Mouse (Mus musculus) heart, embryonic 14.5 days (tissue): ENCODE data around the gene Scly. TPM values are rescaled to one million over a fixed set of nuclear protein-coding genes. Genes with fewer than 3 reads are reported as not detected.

ENCODE experiments used
- ATAC-seq: fragments of 200-750 bp; cut with Nextera tagmentation; 2 replicates; pipeline ENCODE4 v1.8.0; 2017; ENCODE audit warnings: low read depth, moderate TSS enrichment; ENCODE audit not compliant: insufficient number of reproducible peaks, insufficient read depth, low FRiP score
- H3K27ac ChIP-seq, 2 experiments: fragments of 200-500 bp in 1 of 2; fragments of 300-500 bp in 1 of 2; sonication (generic) in 1 of 2; replicated peaks in 1 of 2; 2 replicates each; pipeline ENCODE4 v1.5.1; 2012 to 2014; ENCODE audit warnings: low read depth in 2 of 2, low read length in 2 of 2, control low read depth in 1 of 2, mild to moderate bottlenecking in 1 of 2, mixed read lengths in 1 of 2; ENCODE audit not compliant: control insufficient read depth in 1 of 2, insufficient read depth in 1 of 2
- H3K27me3 ChIP-seq: fragments of 300-500 bp; sonication (generic); 2 replicates; pipeline ENCODE4 v1.6.1; 2014; ENCODE audit warnings: mild to moderate bottlenecking, low read length, control low read depth; ENCODE audit not compliant: control insufficient read depth, insufficient read depth
- H3K36me3 ChIP-seq: fragments of 300-500 bp; sonication (generic); 2 replicates; pipeline ENCODE4 v1.6.1; 2014; ENCODE audit warnings: mild to moderate bottlenecking, control low read depth, low read length, mixed read lengths; ENCODE audit not compliant: control insufficient read depth, insufficient read depth
- H3K4me1 ChIP-seq, 2 experiments: fragments of 200-500 bp in 1 of 2; fragments of 300-500 bp in 1 of 2; sonication (generic) in 1 of 2; 2 replicates each; pipeline ENCODE4 v1.6.1; 2012 to 2014; ENCODE audit warnings: low read length in 2 of 2, control low read depth in 1 of 2, mixed read lengths in 1 of 2; ENCODE audit not compliant: control insufficient read depth in 2 of 2, insufficient read depth in 2 of 2
- H3K4me2 ChIP-seq: fragments of 300-500 bp; sonication (generic); 2 replicates; pipeline ENCODE4 v1.6.1; 2014; ENCODE audit warnings: mild to moderate bottlenecking, low read length
- H3K4me3 ChIP-seq, 2 experiments: fragments of 200-500 bp in 1 of 2; fragments of 300-500 bp in 1 of 2; sonication (generic) in 1 of 2; 2 replicates each; pipeline ENCODE4 v1.5.1; 2012 to 2014; ENCODE audit warnings: low read length in 2 of 2, mild to moderate bottlenecking in 2 of 2, control low read depth in 1 of 2, low read depth in 1 of 2, moderate library complexity in 1 of 2; ENCODE audit not compliant: control insufficient read depth in 1 of 2, insufficient read depth in 1 of 2
- H3K9ac ChIP-seq: fragments of 300-500 bp; sonication (generic); 2 replicates; pipeline ENCODE4 v1.6.1; 2014; ENCODE audit warnings: mild to moderate bottlenecking, low read length
- H3K9me3 ChIP-seq: fragments of 300-500 bp; sonication (generic); 2 replicates; pipeline ENCODE4 v1.6.1; 2016; ENCODE audit warnings: low read length, control low read depth; ENCODE audit not compliant: control insufficient read depth
- WGBS: fragments of 180-500 bp; shearing (Covaris S2); extraction: QIAGEN DNeasy Blood & Tissue Kit; methylation state at CpG from one replicate; pipeline ENCODE4 v1.1.7; 2014; 5-methylcytosine and 5-hydroxymethylcytosine counted together
- polyA plus RNA-seq: library from polyadenylated mRNA; unstranded; fragments of >200 nt; fragmentation: Nextera tagmentation; extraction: Ambion mirVana; gene quantifications from 2 replicates; pipeline ENCODE4 v1.2.1, GENCODE M21; 2014

Gene Scly
- polyA plus RNA-seq, 1 experiment from 2014 or later = 10.6 TPM

DNA sequence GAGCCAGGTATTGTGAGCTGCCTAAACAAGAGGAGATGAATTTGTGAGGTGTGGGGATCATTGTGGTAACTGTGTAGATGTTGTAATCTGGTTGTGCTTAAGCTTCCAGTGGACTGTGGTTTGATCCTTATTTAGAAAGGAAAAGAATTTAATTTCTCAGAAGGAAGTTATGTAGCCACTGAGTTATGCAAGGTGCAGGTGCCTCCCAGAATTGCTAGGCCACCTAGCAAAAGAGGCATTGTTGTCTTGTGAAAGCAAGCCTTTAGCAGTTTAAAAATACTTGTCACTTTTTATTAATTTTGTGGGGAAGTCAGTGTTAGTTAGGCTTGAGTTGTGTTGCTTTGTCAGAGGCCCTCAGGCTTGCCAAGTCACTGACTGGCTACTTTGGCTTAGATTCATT lies 40.2 kb upstream of the Scly start:
- H3K4me2 ChIP-seq = no peak overlapping the region
- peaks cover 0 to 18% of the 10 kb centered on the region in 2 experiments; a peak in 2 of 4 replicates for H3K4me1 ChIP-seq
- ATAC-seq = no peak
- H3K36me3 ChIP-seq = peaks cover 30% of the 10 kb centered on the region
- H3K27ac ChIP-seq = no peak overlapping the region
- H3K9me3 ChIP-seq = no peaks in the 10 kb centered on the region
- no peak overlapping the region for H3K9ac ChIP-seq
- no peaks in the 10 kb centered on the region for H3K27me3 ChIP-seq
- H3K4me3 ChIP-seq = no peak overlapping the region

DNA sequence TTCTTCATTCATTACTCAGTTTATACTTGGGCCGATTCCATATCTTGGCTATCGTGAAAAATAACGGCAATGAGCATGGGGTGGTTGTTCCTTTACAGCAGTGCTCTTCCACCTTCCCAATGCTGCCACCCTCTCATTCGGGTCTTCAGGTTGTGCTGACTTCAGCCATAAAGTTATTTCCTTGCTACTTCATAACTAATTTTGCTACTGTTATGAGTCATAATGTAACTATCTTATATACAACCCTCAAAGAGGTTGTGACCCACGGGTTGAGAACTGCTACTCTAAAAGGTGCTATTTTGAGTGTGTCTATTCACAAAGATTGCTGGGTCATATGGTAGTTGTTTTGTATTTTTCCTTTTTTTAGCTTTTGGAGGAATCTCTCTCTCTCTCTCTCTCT lies 38.3 kb upstream of the Scly start:
- no peak for ATAC-seq
- Histone ChIP-seq H3K9ac (no peak overlapping the region), H3K9me3 (no peaks in the 10 kb centered on the region), H3K4me3 (no peak overlapping the region), H3K27ac (no peak overlapping the region), H3K4me1 (peaks cover 0 to 13% of the 10 kb centered on the region in 2 experiments; a peak in 2 of 4 replicates), H3K36me3 (peaks cover 25% of the 10 kb centered on the region), H3K4me2 (no peak overlapping the region), H3K27me3 (no peaks in the 10 kb centered on the region)
- 74% methylated on average over 5 of the region's 5 CpGs for WGBS

DNA sequence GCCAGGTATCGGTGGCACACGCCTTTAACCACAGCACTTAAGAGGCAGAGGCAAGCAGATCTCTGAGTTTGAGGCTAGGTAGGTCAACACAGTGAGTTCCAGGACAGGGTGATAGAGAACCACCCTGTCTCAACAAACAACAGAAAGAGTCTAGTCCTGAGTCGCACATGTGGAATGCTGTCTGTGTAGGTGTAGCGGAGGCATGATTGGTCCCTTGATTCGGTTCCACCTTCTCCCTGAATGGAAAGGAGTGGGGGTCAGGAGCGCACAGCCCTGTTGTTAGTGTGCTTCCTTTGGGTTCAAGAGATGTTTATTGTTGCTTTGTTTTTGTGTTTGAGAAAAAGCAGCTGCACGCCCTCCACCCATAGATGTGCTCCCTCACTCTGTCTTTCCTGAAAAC lies 35.6 kb upstream of the Scly start:
- 93% methylated on average over 7 of the region's 7 CpGs for WGBS
- peaks cover 34% of the 10 kb centered on the region for H3K36me3 ChIP-seq
- H3K27me3 ChIP-seq = no peaks in the 10 kb centered on the region
- H3K27ac ChIP-seq = no peak overlapping the region
- no peak for ATAC-seq
- H3K4me3 ChIP-seq = no peak overlapping the region
- H3K9me3 ChIP-seq = no peaks in the 10 kb centered on the region
- H3K9ac ChIP-seq = no peak overlapping the region
- H3K4me1 ChIP-seq = peaks cover 0 to 8% of the 10 kb centered on the region in 2 experiments; a peak in 2 of 4 replicates
- no peak overlapping the region for H3K4me2 ChIP-seq

DNA sequence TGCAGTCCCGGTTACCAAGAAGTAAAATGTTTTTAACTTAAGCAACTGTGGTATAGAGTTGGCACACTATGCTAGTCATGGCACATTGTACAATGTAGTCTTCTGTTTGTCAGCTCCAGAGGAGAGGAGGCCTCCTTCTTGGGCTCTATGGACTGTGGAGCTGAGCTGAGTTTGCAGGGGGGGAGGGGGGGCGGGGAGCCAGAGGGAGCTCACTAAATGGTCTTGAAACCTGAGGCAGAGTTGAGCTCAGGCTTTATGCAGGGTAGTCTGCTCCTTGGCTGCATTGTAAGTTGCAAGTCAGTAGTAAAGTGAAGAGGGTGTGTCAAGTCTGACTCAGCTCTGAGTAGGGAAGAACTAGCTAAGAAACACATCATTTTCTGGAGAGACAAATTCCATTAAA lies 25.9 kb upstream of the Scly start:
- Histone ChIP-seq H3K27ac (no peak overlapping the region), H3K9ac (no peak overlapping the region), H3K36me3 (peaks cover 30% of the 10 kb centered on the region), H3K9me3 (no peaks in the 10 kb centered on the region), H3K4me1 (no peaks in the 10 kb centered on the region), H3K27me3 (no peaks in the 10 kb centered on the region), H3K4me2 (no peak overlapping the region), H3K4me3 (no peak overlapping the region)
- 94% methylated on average over 2 of the region's 2 CpGs for WGBS
- ATAC-seq = no peak

DNA sequence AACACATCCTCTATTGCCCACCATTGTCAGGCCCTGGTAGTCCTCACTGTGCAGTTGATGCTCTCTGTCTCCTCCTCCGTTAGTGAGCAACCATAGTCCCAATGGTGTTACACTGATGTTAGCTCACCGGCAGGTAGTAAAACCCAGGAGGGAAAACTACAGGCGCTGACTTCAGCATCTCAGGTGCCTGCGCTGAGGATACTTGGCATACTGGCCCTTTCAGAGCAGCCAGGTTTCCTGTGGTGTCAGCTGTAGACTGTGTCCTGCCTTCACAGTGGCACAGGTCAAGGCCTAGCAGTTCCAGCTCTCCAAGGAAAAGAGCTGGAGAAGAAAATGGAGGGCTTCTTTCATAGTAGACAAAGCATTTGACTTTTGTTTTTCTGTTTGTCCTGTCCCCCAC lies 21.6 kb upstream of the Scly start:
- no peaks in the 10 kb centered on the region for H3K27me3 ChIP-seq
- H3K36me3 ChIP-seq = peaks cover 61% of the 10 kb centered on the region

DNA sequence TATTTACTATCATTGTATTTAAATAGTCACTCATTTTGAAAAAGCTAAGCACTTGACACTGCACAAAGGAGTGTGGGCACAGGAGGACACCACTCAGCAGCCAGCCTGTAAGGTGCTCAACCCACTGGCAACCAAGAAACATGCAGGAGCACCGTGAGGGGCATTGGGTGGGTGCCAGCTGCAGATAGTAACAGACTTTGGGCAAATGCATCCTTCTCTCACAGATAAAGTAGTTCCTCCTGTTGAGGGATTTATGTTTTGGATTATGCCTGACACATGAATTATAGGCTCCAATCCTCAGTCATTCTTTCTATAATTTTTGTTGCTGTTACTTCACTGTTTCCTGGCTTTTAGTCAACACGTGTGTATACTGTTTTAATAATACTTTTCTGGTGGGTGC lies 20.7 kb upstream of the Scly start:
- no peak overlapping the region for H3K4me2 ChIP-seq
- peaks cover 66% of the 10 kb centered on the region for H3K36me3 ChIP-seq
- H3K9ac ChIP-seq = no peak overlapping the region
- no peak overlapping the region for H3K27ac ChIP-seq
- no peaks in the 10 kb centered on the region for H3K27me3 ChIP-seq
- no peaks in the 10 kb centered on the region for H3K9me3 ChIP-seq
- WGBS = 91% methylated on average over 2 of the region's 2 CpGs
- H3K4me1 ChIP-seq = no peaks in the 10 kb centered on the region
- H3K4me3 ChIP-seq = no peak overlapping the region
- ATAC-seq = no peak

More for the DNA sequence above, 21.6 kb upstream of the Scly start:
- Histone ChIP-seq H3K9ac (no peak overlapping the region), H3K4me2 (no peak overlapping the region), H3K4me3 (no peak overlapping the region), H3K27ac (no peak overlapping the region), H3K9me3 (no peaks in the 10 kb centered on the region), H3K4me1 (no peaks in the 10 kb centered on the region)
- 92% methylated on average over 4 of the region's 4 CpGs for WGBS
- no peak for ATAC-seq

DNA sequence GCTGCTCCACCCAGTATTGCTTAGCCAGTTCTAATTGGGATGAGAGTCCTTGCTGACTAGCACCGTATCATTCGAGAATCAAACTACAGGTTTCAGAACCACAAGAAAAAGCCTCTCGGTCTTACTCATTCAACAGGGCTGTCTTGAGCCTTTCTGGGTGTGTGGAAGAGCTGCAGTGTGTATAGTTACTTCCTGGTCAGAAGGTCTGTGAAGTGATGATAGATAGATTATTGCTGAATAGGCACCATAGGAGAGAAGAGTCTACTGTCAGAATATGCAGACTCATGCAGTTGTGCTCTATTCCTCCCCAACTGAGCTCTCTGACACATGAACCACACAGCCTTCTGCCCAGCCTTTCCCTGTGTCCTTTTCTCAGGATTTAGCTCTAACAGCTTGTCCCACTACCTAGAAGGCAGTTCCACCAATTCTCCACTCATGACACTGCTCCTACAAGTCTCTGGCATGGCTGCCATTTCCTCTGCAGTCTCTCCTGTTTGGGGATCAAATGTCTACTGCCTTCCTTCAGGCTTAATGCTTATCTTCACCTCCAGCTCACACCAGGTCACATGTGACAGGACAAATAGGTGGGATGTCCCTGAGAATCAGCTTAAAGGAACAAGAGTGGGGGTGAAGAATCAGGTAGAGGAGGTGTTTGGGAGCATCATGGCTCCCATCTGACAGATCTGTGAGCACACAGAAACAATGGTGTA lies 19.6 kb upstream of the Scly start:
- Histone ChIP-seq H3K27me3 (no peaks in the 10 kb centered on the region), H3K9ac (no peak overlapping the region), H3K36me3 (peaks cover 77% of the 10 kb centered on the region), H3K4me1 (no peaks in the 10 kb centered on the region), H3K4me3 (no peak overlapping the region), H3K4me2 (no peak overlapping the region), H3K27ac (no peak overlapping the region), H3K9me3 (no peaks in the 10 kb centered on the region)
- ATAC-seq = no peak
- WGBS = 96% methylated on average over 3 of the region's 3 CpGs

DNA sequence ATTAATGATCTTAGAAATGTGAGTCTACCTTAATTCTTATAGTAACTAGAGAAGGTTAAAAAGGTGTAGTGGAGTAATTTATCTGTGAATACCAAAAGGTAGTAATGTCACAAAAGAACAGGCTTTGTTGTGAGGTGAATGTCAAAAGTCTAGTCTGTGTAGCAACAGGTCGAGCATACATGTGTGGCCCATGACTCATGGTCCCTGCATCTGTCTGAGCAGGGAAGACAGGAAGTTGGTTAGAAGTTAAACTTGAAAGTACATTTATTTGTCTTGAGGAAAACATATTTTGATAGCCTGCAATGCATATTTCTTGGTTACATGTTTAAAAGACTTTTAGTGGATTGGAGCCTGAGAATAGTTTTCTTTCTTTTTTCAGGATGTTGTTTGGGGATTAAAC lies 19.0 kb upstream of the Scly start:
- Histone ChIP-seq H3K9ac (no peak overlapping the region), H3K4me3 (no peak overlapping the region), H3K4me2 (no peak overlapping the region), H3K9me3 (no peaks in the 10 kb centered on the region), H3K4me1 (no peaks in the 10 kb centered on the region), H3K36me3 (peaks cover 81% of the 10 kb centered on the region), H3K27ac (no peak overlapping the region), H3K27me3 (no peaks in the 10 kb centered on the region)
- no peak for ATAC-seq
- WGBS = 75% methylated on average over 1 of the region's 1 CpGs
